Mouse (Mus musculus) c-Kit-positive CD71-positive TER-119-negative erythroid progenitor cells, embryonic 14.5 days (primary cell): ENCODE data around the gene Wdr17.

Experiments used
- DNase-seq: peaks from one replicate; pipeline ENCODE4 v3.0.0-alpha.2; 2013; ENCODE audit warnings: low read depth

Gene Wdr17

GRCm38 (mm10) chr8:54886987-54887785, at the start of gene Wdr17:
Gene Wdr17 (minus strand): TSS chr8:54887184.
- DNase-seq = no peak

GRCm38 (mm10) chr8:54932306-54932705, 45.3 kb upstream of the Wdr17 start:
- DNase-seq = no peak

GRCm38 (mm10) chr8:54924936-54925335, 38.0 kb upstream of the Wdr17 start:
- DNase-seq = no peak

GRCm38 (mm10) chr8:54922160-54922855, 35.3 kb upstream of the Wdr17 start:
- DNase-seq = no peak

GRCm38 (mm10) chr8:54917710-54918109, 30.7 kb upstream of the Wdr17 start:
- DNase-seq = no peak

- DNase-seq = no peak
These were observed 25.9 kb upstream of the Wdr17 start for GRCm38 (mm10) chr8:54912891-54913290.

- DNase-seq = no peak
These were observed 12.5 kb upstream of the Wdr17 start for GRCm38 (mm10) chr8:54899444-54899843.

- DNase-seq = no peak
These were observed 7.8 kb upstream of the Wdr17 start for GRCm38 (mm10) chr8:54894637-54895322.

- DNase-seq = no peak
These were observed 7.2 kb upstream of the Wdr17 start for GRCm38 (mm10) chr8:54894180-54894579.

- DNase-seq = no peak
These were observed 424 bp downstream of the Wdr17 start for GRCm38 (mm10) chr8:54886560-54886959.

GRCm38 (mm10) chr8:54876458-54876857, 10.5 kb downstream of the Wdr17 start:
- no peak for DNase-seq

- DNase-seq = no peak
These were observed 22.3 kb downstream of the Wdr17 start for GRCm38 (mm10) chr8:54864761-54865064.

- DNase-seq = no peak
These were observed 22.8 kb downstream of the Wdr17 start for GRCm38 (mm10) chr8:54864038-54864760.

GRCm38 (mm10) chr8:54836029-54836959, 50.7 kb downstream of the Wdr17 start:
- no peak for DNase-seq

GRCm38 (mm10) chr8:54829794-54830426, 57.1 kb downstream of the Wdr17 start:
- no peak for DNase-seq

GRCm38 (mm10) chr8:54827974-54828373, 59.0 kb downstream of the Wdr17 start:
- DNase-seq = no peak

GRCm38 (mm10) chr8:54822956-54823355, 64.0 kb downstream of the Wdr17 start:
- no peak for DNase-seq

GRCm38 (mm10) chr8:54818651-54819050, 68.3 kb downstream of the Wdr17 start:
- no peak for DNase-seq

- DNase-seq = no peak
These were observed 78.8 kb downstream of the Wdr17 start for GRCm38 (mm10) chr8:54808217-54808616.

GRCm38 (mm10) chr8:54806173-54806572, 80.8 kb downstream of the Wdr17 start:
- DNase-seq = no peak

GRCm38 (mm10) chr8:54792699-54793061, 94.3 kb downstream of the Wdr17 start:
- no peak for DNase-seq
